Mouse (Mus musculus) heart, embryonic 10.5 days (tissue): ENCODE results near the gene Gpr107. TPM values are rescaled to one million over a fixed set of nuclear protein-coding genes. Genes with fewer than 3 reads are reported as not detected.
"Not testable (repeated sequence)": the region's sequence is repeated elsewhere in the genome, so short reads cannot be mapped to it uniquely, and the experiment has no call there.

ENCODE experiments used
- DNase-seq: peaks from one replicate; pipeline ENCODE4 v3.0.0-alpha.2; 2017; ENCODE audit warnings: low spot score
- H3K27ac ChIP-seq: fragments of 300-500 bp; sonication (generic); 2 replicates; pipeline ENCODE4 v1.5.1; 2016; ENCODE audit warnings: mild to moderate bottlenecking
- H3K27me3 ChIP-seq: fragments of 300-500 bp; sonication (generic); 2 replicates; pipeline ENCODE4 v1.6.1; 2016; ENCODE audit warnings: mild to moderate bottlenecking; ENCODE audit not compliant: poor library complexity, insufficient read depth, severe bottlenecking
- H3K36me3 ChIP-seq: fragments of 300-500 bp; sonication (generic); 2 replicates; pipeline ENCODE4 v1.6.1; 2016; ENCODE audit warnings: mild to moderate bottlenecking, moderate library complexity
- H3K4me1 ChIP-seq: fragments of 300-500 bp; sonication (generic); 2 replicates; pipeline ENCODE4 v1.6.1; 2016; ENCODE audit warnings: mild to moderate bottlenecking
- H3K4me3 ChIP-seq: fragments of 300-500 bp; sonication (generic); 2 replicates; pipeline ENCODE4 v1.5.1; 2016; ENCODE audit warnings: mild to moderate bottlenecking, moderate library complexity
- H3K9me3 ChIP-seq: fragments of 300-500 bp; sonication (generic); 2 replicates; pipeline ENCODE4 v1.6.1; 2016; ENCODE audit warnings: mild to moderate bottlenecking, moderate library complexity
- WGBS: fragments of 180-500 bp; shearing (Covaris S2); methylation state at CpG from one replicate; pipeline ENCODE4 v1.1.7; 2016; 5-methylcytosine and 5-hydroxymethylcytosine counted together
- polyA plus RNA-seq: library from polyadenylated mRNA; unstranded; fragments of >200 nt; fragmentation: Nextera tagmentation; extraction: Ambion mirVana; gene quantifications from 2 replicates; pipeline ENCODE4 v1.2.1, GENCODE M21; 2016

Gene Gpr107
- polyA plus RNA-seq, 1 experiment from 2014 or later, result 37.4 TPM

DNA sequence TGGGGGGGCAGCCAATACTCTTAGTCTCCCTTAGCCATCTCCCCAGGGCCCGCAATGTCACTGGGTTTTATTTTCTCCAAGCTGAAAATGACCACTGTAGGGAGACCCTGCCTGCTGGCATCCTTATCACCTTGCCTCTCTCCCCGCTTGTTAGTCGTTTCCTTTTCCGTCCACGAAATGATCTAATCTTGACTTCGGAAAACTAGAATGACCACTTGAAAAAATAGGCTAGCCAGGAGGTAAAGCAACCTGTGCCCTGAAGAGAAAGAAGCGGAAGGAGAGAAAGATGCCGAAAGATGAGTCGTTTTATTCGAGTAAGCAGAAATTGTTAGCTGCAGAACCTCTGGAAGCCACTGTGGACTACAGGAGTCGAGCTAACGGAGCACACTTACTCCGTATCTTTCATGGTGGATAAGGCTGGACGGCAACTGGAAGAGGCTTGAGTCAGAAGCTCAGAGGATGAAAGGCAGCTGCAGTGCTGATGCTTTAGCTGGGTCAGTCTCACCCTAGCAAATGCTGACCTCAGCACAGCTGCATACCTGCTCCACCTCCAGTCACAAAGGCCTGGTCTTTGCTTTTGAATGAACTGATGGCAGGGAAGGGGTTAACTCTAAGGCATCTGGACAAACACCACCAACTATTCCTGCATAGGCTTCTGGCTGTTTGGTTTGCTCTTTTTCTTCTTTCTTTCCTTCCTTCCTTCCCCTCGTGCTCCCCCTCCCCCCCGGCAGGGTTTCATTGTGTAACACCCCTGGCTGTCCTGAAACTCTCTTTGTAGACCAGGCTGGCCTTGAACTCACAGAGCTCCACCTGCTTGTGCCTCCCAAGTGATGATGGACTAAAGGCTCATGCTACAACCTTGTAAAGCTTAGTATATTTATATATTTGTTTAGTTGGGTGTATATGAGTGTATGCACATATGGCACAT, 8.1 kb upstream of the Gpr107 start:
- Histone ChIP-seq H3K9me3 (no peaks in the 10 kb centered on the region), H3K27ac (peak overlapping the region; percentile 67), H3K4me1 (peaks cover 39% of the 10 kb centered on the region), H3K4me3 (peak overlapping the region; percentile 19), H3K36me3 (peaks cover 30% of the 10 kb centered on the region), H3K27me3 (no peaks in the 10 kb centered on the region)
- no peak for DNase-seq
- 43% methylated on average over 16 of the region's 16 CpGs for WGBS

- peaks cover 39% of the 10 kb centered on the region for H3K4me1 ChIP-seq
- H3K27me3 ChIP-seq, result no peaks in the 10 kb centered on the region
- H3K27ac ChIP-seq, result no peak overlapping the region
- 52% methylated on average over 1 of the region's 1 CpGs for WGBS
- H3K4me3 ChIP-seq, result no peak overlapping the region
- H3K36me3 ChIP-seq, result peaks cover 39% of the 10 kb centered on the region
- no peaks in the 10 kb centered on the region for H3K9me3 ChIP-seq
- no peak for DNase-seq
These were observed 7.2 kb upstream of the Gpr107 start for GRCm38 (mm10) chr2:31144901-31145300.

- WGBS, result 85% methylated on average over 7 of the region's 7 CpGs
- H3K36me3 ChIP-seq, result peaks cover 48% of the 10 kb centered on the region
These were observed 5.1 kb upstream of the Gpr107 start for GRCm38 (mm10) chr2:31147054-31147453.

GRCm38 (mm10) chr2:31150762-31151161, 1.4 kb upstream of the Gpr107 start:
- Histone ChIP-seq H3K36me3 (peaks cover 43% of the 10 kb centered on the region), H3K27ac (no peak overlapping the region), H3K27me3 (no peaks in the 10 kb centered on the region), H3K9me3 (no peaks in the 10 kb centered on the region), H3K4me1 (peaks cover 21% of the 10 kb centered on the region), H3K4me3 (no peak overlapping the region)
- DNase-seq, result no peak

More at GRCm38 (mm10) chr2:31147054-31147453, 5.1 kb upstream of the Gpr107 start:
- no peaks in the 10 kb centered on the region for H3K9me3 ChIP-seq
- peaks cover 29% of the 10 kb centered on the region for H3K4me1 ChIP-seq
- DNase-seq, result no peak
- H3K27ac ChIP-seq, result no peak overlapping the region
- H3K27me3 ChIP-seq, result no peaks in the 10 kb centered on the region
- H3K4me3 ChIP-seq, result no peak overlapping the region

GRCm38 (mm10) chr2:31156846-31157245, 4.7 kb downstream of the Gpr107 start:
- Histone ChIP-seq H3K27me3 (no peaks in the 10 kb centered on the region), H3K9me3 (no peaks in the 10 kb centered on the region), H3K4me1 (peaks cover 47% of the 10 kb centered on the region), H3K36me3 (0 out of 2 replicates have a peak, but pooled peaks cover 2% of the 10 kb centered on the region), H3K4me3 (no peak overlapping the region), H3K27ac (no peak overlapping the region)
- no peak for DNase-seq
- 73% methylated on average over 3 of the region's 3 CpGs for WGBS

DNA sequence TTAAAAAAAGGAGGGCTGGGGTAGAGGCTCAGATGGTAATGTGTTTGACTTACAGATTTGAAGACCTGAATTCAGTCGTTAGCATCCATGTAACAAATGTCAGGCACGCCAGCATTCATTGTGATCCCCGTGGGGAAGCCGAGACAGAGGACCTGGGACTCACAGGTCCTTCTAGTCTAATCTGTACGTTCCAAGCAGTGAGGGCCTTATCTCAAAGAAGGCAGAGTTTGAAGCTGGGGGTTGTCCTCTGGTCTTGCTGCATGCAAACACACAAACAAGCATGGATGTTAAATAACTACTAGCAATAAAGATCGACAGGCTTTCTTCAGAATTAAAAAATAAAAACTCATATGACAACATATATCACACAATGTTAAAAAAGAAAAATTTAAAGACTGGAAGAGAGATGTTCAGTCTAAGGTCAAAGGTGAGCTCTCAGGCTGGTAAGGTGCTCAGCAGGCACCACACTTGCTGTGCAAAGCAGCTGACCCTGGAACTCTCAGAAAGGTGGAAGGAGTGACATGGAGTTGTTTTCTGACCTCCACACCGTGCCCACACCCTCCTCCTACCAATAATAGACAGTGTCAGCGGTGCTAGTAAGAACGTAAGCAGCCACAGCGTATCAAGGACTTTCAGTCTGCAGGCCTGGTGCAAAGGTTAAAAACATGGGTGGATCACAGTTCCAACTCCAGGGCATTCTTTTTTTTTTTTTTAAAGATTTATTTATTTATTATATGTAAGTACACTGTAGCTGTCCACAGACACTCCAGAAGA, 8.2 kb downstream of the Gpr107 start:
- 58% methylated on average over 10 of the region's 10 CpGs for WGBS
- no peaks in the 10 kb centered on the region for H3K27me3 ChIP-seq

DNA sequence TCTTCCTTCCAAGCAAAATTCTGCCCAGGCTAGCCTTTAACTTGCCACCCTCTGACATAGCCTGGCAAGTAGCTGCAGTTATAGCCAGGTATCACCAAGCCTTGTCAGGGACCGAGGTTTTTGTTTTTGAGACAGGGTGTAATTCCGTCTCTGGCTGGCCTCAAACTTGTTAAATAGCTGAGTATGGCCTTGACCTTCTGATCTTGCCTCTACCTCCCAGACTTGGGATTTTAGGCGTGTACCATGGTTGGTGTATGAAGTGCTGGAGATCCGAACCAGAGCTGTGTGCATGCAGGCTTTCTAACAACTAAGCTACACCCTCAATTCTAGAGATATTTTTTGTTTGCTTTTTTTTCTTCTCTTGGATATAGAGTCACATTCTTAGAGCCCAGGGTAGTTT, 9.5 kb downstream of the Gpr107 start:
- Histone ChIP-seq H3K9me3 (no peaks in the 10 kb centered on the region), H3K36me3 (0 out of 2 replicates have a peak, but pooled peaks cover 3% of the 10 kb centered on the region), H3K4me1 (peaks cover 65% of the 10 kb centered on the region), H3K4me3 (no peak overlapping the region), H3K27me3 (no peaks in the 10 kb centered on the region), H3K27ac (0 out of 2 replicates have a peak overlapping the region, but pooled peaks have one; percentile 29)
- 85% methylated on average over 4 of the region's 4 CpGs for WGBS
- DNase-seq, result no peak

More for the DNA sequence above, 8.2 kb downstream of the Gpr107 start:
- 0 out of 2 replicates have a peak, but pooled peaks cover 2% of the 10 kb centered on the region for H3K36me3 ChIP-seq
- no peak overlapping the region for H3K4me3 ChIP-seq
- H3K4me1 ChIP-seq, result peaks cover 60% of the 10 kb centered on the region
- no peaks in the 10 kb centered on the region for H3K9me3 ChIP-seq
- no peak for DNase-seq
- H3K27ac ChIP-seq, result no peak overlapping the region

DNA sequence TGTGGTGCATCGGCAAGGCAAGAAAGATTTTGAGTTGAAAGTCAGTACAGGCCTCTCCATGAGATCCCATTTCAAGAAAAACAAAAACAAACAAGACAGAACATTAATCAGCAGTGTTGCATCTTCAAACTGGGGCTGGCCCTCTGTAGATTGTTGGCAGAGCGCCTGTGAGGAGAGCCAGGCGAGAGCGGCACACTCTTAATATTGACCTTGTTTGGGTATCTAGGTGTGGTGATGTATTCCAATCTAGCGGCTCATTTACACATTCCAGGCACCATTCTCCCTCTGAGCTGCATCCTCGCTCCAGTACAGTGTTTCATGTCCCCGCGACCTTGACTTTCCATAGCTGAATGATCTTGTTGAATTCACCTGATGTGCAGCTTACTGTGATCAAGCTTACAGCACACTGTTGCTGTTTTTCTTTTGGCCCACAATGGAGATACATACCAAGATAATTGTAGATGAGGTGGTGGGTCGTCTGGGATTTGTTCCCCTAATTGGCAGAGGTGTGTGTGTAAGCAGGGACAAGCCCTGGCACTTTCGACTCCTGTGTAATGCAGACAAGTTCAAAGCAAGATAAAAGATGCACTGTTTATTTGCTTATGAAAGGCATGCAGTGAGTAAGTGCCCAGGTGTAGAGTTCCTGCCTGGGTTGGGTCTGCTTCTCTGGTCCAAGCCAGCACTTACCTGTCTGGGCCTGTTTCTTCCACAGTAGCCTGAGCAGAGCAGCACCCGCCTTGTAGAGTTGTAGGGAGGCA, 11.4 kb downstream of the Gpr107 start:
- Histone ChIP-seq H3K36me3 (peaks cover 18% of the 10 kb centered on the region), H3K4me1 (peaks cover 54% of the 10 kb centered on the region), H3K27ac (peak overlapping the region; percentile 87), H3K27me3 (no peaks in the 10 kb centered on the region), H3K4me3 (no peak overlapping the region), H3K9me3 (no peaks in the 10 kb centered on the region)
- no peak for DNase-seq
- 64% methylated on average over 11 of the region's 11 CpGs for WGBS

- 7% methylated on average over 5 of the region's 5 CpGs for WGBS
- DNase-seq, result peak; percentile 86
These were observed 12.8 kb downstream of the Gpr107 start for GRCm38 (mm10) chr2:31164841-31165455.

GRCm38 (mm10) chr2:31165529-31165928, 13.4 kb downstream of the Gpr107 start:
- Histone ChIP-seq H3K27ac (peak overlapping the region; percentile 87), H3K4me1 (peaks cover 37% of the 10 kb centered on the region), H3K4me3 (peak overlapping the region; percentile 34), H3K27me3 (no peaks in the 10 kb centered on the region), H3K9me3 (no peaks in the 10 kb centered on the region), H3K36me3 (peaks cover 38% of the 10 kb centered on the region)
- peak; percentile 78 for DNase-seq
- WGBS, result 13% methylated on average over 4 of the region's 4 CpGs

More at GRCm38 (mm10) chr2:31164841-31165455, 12.8 kb downstream of the Gpr107 start:
- peaks cover 43% of the 10 kb centered on the region for H3K4me1 ChIP-seq
- H3K4me3 ChIP-seq, result peak overlapping the region; percentile 34
- peak overlapping the region; percentile 87 for H3K27ac ChIP-seq
- no peaks in the 10 kb centered on the region for H3K9me3 ChIP-seq
- peaks cover 32% of the 10 kb centered on the region for H3K36me3 ChIP-seq
- no peaks in the 10 kb centered on the region for H3K27me3 ChIP-seq

- H3K9me3 ChIP-seq, H3K4me3 ChIP-seq, H3K27me3 ChIP-seq, DNase-seq, H3K27ac ChIP-seq: not testable (repeated sequence)
- peaks cover 35% of the 10 kb centered on the region for H3K4me1 ChIP-seq
- peaks cover 58% of the 10 kb centered on the region for H3K36me3 ChIP-seq
- 91% methylated on average over 2 of the region's 2 CpGs for WGBS
These were observed 15.5 kb downstream of the Gpr107 start for GRCm38 (mm10) chr2:31167571-31167970.

DNA sequence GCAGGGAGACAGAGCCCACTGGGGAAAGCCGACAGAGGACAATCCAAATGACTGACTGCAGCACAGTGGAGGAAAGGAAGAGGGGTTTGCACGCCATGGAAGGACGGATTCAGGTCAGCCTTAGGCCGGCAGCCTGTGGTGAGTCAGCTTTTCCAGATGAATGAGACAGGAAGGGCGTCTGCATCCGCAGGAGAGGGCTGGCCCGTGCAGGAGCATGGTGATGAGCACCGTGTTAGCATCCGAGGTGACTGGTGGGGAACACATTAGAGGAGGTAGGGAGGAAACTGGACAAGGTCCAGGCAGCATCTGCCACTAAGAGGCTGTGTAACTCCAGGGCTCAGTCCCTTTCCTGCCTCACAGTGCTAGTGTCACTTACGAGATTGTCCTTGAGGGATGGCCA, 16.9 kb downstream of the Gpr107 start:
- H3K27ac ChIP-seq, result no peak overlapping the region

More for the DNA sequence above, 16.9 kb downstream of the Gpr107 start:
- peak; percentile 77 for DNase-seq
- Histone ChIP-seq H3K27me3 (no peaks in the 10 kb centered on the region), H3K4me1 (peaks cover 21% of the 10 kb centered on the region), H3K36me3 (peaks cover 72% of the 10 kb centered on the region), H3K9me3 (no peaks in the 10 kb centered on the region), H3K4me3 (no peak overlapping the region)
- 64% methylated on average over 10 of the region's 10 CpGs for WGBS
